Mouse (Mus musculus) neural tube, embryonic 14.5 days (tissue): ENCODE measurements around the gene Rhou. TPM values are rescaled to one million over a fixed set of nuclear protein-coding genes. Genes with fewer than 3 reads are reported as not detected.

Experiments used
- ATAC-seq: fragments of 200-750 bp; cut with Nextera tagmentation; 2 replicates; pipeline ENCODE4 v1.8.0; 2017; ENCODE audit warnings: low read depth, mild to moderate bottlenecking, moderate TSS enrichment, moderate library complexity
- H3K27ac ChIP-seq: fragments of 300-500 bp; sonication (generic); 2 replicates; pipeline ENCODE4 v1.5.1; 2014; ENCODE audit warnings: low read depth, mild to moderate bottlenecking, control low read depth, low read length, moderate library complexity, mixed read lengths
- H3K27me3 ChIP-seq: fragments of 300-500 bp; sonication (generic); 2 replicates; pipeline ENCODE4 v1.6.1; 2014; ENCODE audit warnings: low read length; ENCODE audit not compliant: control insufficient read depth, insufficient read depth
- H3K36me3 ChIP-seq: fragments of 300-500 bp; sonication (generic); 2 replicates; pipeline ENCODE4 v1.6.1; 2014; ENCODE audit warnings: low read length, mixed read lengths; ENCODE audit not compliant: control insufficient read depth, insufficient read depth
- H3K4me1 ChIP-seq: fragments of 300-500 bp; sonication (generic); 2 replicates; pipeline ENCODE4 v1.6.1; 2014; ENCODE audit warnings: low read length; ENCODE audit not compliant: control insufficient read depth, insufficient read depth
- H3K4me2 ChIP-seq: fragments of 300-500 bp; sonication (generic); 2 replicates; pipeline ENCODE4 v1.6.1; 2014; ENCODE audit warnings: mild to moderate bottlenecking, low read depth, low read length, control low read depth
- H3K4me3 ChIP-seq: fragments of 300-500 bp; sonication (generic); 2 replicates; pipeline ENCODE4 v1.5.1; 2014; ENCODE audit warnings: low read depth, low read length, control low read depth, mixed read lengths
- H3K9ac ChIP-seq: fragments of 300-500 bp; sonication (generic); replicated peaks from 2 replicates; pipeline ENCODE4 v1.6.1; 2014; ENCODE audit warnings: low read depth, mild to moderate bottlenecking, control low read depth, low read length, mixed read lengths
- H3K9me3 ChIP-seq: fragments of 300-500 bp; sonication (generic); 2 replicates; pipeline ENCODE4 v1.6.1; 2016; ENCODE audit warnings: low read length; ENCODE audit not compliant: control insufficient read depth
- WGBS: fragments of 180-500 bp; shearing (Covaris S2); extraction: QIAGEN DNeasy Blood & Tissue Kit; methylation state at CpG from one replicate; pipeline ENCODE4 v1.1.7; 2014; 5-methylcytosine and 5-hydroxymethylcytosine counted together
- polyA plus RNA-seq: library from polyadenylated mRNA; unstranded; fragments of >200 nt; fragmentation: Nextera tagmentation; extraction: Ambion mirVana; gene quantifications from 2 replicates; pipeline ENCODE4 v1.2.1, GENCODE M21; 2014

Gene Rhou
- polyA plus RNA-seq, 1 experiment from 2014 or later: 13.9 TPM

- no peak for ATAC-seq
- Histone ChIP-seq H3K27ac (no peak overlapping the region), H3K36me3 (0 out of 2 replicates have a peak, but pooled peaks cover 5% of the 10 kb centered on the region), H3K4me1 (peaks cover 10% of the 10 kb centered on the region), H3K27me3 (no peaks in the 10 kb centered on the region), H3K9ac (peak overlapping the region; percentile 94; the same call in 1 of the 2 replicates), H3K4me2 (peak overlapping the region; percentile 46), H3K4me3 (peak overlapping the region; percentile 77), H3K9me3 (no peaks in the 10 kb centered on the region)
- WGBS: 8% methylated on average over 8 of the region's 8 CpGs
Observed at GRCm38 (mm10) chr8:123655351-123655779, 1.6 kb downstream of the Rhou start.

GRCm38 (mm10) chr8:123657826-123658225 is 4.1 kb downstream of the Rhou start:
- Histone ChIP-seq H3K36me3 (peaks cover 12% of the 10 kb centered on the region; the same call in 1 of the 2 replicates), H3K4me2 (no peak overlapping the region), H3K27me3 (no peaks in the 10 kb centered on the region), H3K4me3 (no peak overlapping the region), H3K4me1 (peaks cover 10% of the 10 kb centered on the region), H3K9ac (no peak overlapping the region), H3K27ac (no peak overlapping the region), H3K9me3 (no peaks in the 10 kb centered on the region)
- WGBS: 95% methylated on average over 8 of the region's 8 CpGs
- ATAC-seq: no peak

DNA sequence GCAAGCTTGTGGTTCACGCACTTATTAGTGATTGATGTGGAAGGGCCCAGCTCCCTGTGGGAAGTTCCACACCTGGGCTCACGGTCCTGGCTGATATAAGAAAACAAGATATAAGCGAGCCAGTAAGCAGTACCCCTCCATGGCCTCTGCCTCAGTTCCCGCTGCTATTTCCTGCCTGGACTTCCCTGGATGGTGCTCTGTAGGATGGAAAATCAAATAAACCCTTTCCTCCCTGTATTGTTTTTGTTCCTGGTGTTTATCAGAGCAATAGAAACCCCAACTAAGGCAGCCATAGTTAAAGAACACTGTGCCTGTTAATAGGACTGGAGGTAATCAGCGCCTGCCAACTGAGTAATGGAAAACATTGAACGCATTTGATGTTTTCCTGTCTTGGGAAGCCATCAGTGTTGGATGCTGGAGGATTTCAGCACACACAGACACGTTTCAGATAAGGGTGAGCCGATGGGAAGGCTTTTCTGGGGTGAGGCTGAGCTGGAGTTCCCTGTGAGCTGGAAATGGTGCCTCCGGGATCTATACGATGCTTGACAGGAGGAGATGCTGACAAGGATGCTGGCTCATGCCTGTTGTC is 5.8 kb downstream of the Rhou start:
- Histone ChIP-seq H3K27me3 (no peaks in the 10 kb centered on the region), H3K27ac (no peak overlapping the region), H3K9me3 (no peaks in the 10 kb centered on the region), H3K4me3 (no peak overlapping the region), H3K4me1 (peaks cover 10% of the 10 kb centered on the region), H3K36me3 (peaks cover 19% of the 10 kb centered on the region), H3K9ac (no peak overlapping the region), H3K4me2 (no peak overlapping the region)
- ATAC-seq: no peak
- WGBS: 77% methylated on average over 10 of the region's 10 CpGs

GRCm38 (mm10) chr8:123661515-123661914 is 7.8 kb downstream of the Rhou start:
- Histone ChIP-seq H3K4me3 (no peak overlapping the region), H3K36me3 (peaks cover 19% of the 10 kb centered on the region), H3K9me3 (no peaks in the 10 kb centered on the region), H3K4me2 (no peak overlapping the region), H3K27ac (no peak overlapping the region), H3K4me1 (no peaks in the 10 kb centered on the region), H3K9ac (no peak overlapping the region), H3K27me3 (no peaks in the 10 kb centered on the region)
- 92% methylated on average over 11 of the region's 11 CpGs for WGBS
- ATAC-seq: no peak

DNA sequence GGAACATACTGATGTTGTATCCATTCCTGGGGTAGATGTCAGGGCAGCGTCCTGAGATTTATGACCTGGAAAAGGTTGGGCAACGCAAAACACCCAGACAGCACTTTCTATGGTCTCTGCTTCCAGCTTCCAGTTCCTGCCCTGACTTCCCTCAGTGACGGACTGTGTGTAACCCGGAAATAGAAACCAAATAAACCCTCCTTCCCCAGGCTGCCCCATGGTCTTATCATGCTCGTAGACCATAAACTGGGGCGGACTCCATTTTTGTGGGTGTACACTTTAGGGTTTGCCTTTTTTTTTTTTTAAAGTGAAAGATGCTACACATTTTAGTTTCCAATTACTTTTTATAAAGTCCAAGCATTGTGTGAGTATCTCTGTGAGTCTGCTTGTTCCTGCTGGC is 11.9 kb downstream of the Rhou start:
- Histone ChIP-seq H3K4me2 (no peak overlapping the region), H3K9me3 (no peaks in the 10 kb centered on the region), H3K4me1 (no peaks in the 10 kb centered on the region), H3K9ac (no peak overlapping the region), H3K27ac (no peak overlapping the region), H3K4me3 (no peak overlapping the region), H3K36me3 (peaks cover 14% of the 10 kb centered on the region), H3K27me3 (no peaks in the 10 kb centered on the region)
- no peak for ATAC-seq
- 86% methylated on average over 6 of the region's 6 CpGs for WGBS

DNA sequence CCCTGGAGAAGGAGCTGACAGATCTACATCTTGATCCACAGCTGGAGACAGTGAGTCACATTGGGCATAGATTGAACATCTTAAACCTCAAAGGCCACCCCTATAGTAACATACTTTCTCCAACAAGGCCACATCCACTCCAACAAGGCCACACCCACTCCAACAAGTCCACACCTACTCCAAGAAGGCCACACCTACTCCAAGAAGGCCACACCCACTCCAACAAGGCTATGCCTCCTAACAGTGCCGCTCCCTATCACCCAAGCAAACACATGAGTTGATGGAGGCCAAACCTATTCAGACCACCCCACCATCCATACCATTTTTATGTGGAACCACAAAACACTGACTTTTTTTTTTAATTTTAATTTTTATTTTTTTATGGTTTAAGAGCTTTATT is 13.1 kb downstream of the Rhou start:
- WGBS: 69% methylated on average over 1 of the region's 1 CpGs
- no peak for ATAC-seq
- no peak overlapping the region for H3K27ac ChIP-seq
- H3K4me2 ChIP-seq: no peak overlapping the region
- H3K36me3 ChIP-seq: peaks cover 10% of the 10 kb centered on the region
- no peaks in the 10 kb centered on the region for H3K27me3 ChIP-seq
- no peaks in the 10 kb centered on the region for H3K9me3 ChIP-seq
- no peak overlapping the region for H3K9ac ChIP-seq
- H3K4me1 ChIP-seq: no peaks in the 10 kb centered on the region
- H3K4me3 ChIP-seq: no peak overlapping the region

- no peak overlapping the region for H3K4me2 ChIP-seq
- no peaks in the 10 kb centered on the region for H3K4me1 ChIP-seq
- no peak overlapping the region for H3K27ac ChIP-seq
- H3K9me3 ChIP-seq: no peaks in the 10 kb centered on the region
- no peaks in the 10 kb centered on the region for H3K27me3 ChIP-seq
- H3K9ac ChIP-seq: no peak overlapping the region
- H3K36me3 ChIP-seq: 0 out of 2 replicates have a peak, but pooled peaks cover 2% of the 10 kb centered on the region
- ATAC-seq: no peak
- H3K4me3 ChIP-seq: no peak overlapping the region
- 42% methylated on average over 3 of the region's 4 CpGs for WGBS
Observed at GRCm38 (mm10) chr8:123668681-123669080, 15.0 kb downstream of the Rhou start.

DNA sequence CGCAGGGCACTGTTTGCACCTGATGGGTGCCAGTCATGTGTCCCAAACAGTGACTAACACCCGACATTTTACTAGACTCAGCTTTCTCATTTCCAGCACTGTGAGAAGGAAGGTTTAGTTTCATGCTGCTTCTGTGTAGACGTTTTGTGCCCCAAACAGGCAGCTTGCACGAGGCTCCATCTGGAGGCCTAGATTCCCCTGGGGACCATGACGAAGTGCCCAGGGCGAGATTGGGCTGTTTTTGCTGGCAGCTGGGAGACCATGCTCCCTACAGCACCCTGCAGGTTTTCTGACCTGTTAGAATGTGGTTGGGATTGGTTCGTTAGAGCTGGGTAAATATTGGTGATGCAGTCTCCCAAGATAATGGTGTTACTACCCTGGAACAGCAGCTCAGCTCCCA is 17.0 kb downstream of the Rhou start:
- Histone ChIP-seq H3K9ac (no peak overlapping the region), H3K27me3 (no peaks in the 10 kb centered on the region), H3K27ac (no peak overlapping the region), H3K4me1 (peaks cover 4% of the 10 kb centered on the region; the same call in 1 of the 2 replicates), H3K4me2 (no peak overlapping the region), H3K4me3 (no peak overlapping the region), H3K9me3 (no peaks in the 10 kb centered on the region), H3K36me3 (no peaks in the 10 kb centered on the region)
- no peak for ATAC-seq
- 53% methylated on average over 7 of the region's 7 CpGs for WGBS

GRCm38 (mm10) chr8:123671454-123671853 is 17.7 kb downstream of the Rhou start:
- no peak overlapping the region for H3K9ac ChIP-seq
- H3K36me3 ChIP-seq: no peaks in the 10 kb centered on the region
- ATAC-seq: no peak
- no peaks in the 10 kb centered on the region for H3K27me3 ChIP-seq
- no peak overlapping the region for H3K4me2 ChIP-seq
- H3K27ac ChIP-seq: no peak overlapping the region
- 80% methylated on average over 7 of the region's 7 CpGs for WGBS
- H3K9me3 ChIP-seq: no peaks in the 10 kb centered on the region
- no peak overlapping the region for H3K4me3 ChIP-seq
- H3K4me1 ChIP-seq: peaks cover 4% of the 10 kb centered on the region; the same call in 1 of the 2 replicates
